Mouse (Mus musculus) kidney, adult 2 months (tissue): ENCODE measurements around the gene Cygb.

Experiments
- CTCF ChIP-seq: fragments of 200-500 bp; conservative IDR thresholded peaks from 2 replicates; pipeline ENCODE4 v1.5.1; 2011; ENCODE audit warnings: low read depth, mild to moderate bottlenecking, control low read depth, low read length, moderate library complexity, mixed read lengths; ENCODE audit not compliant: insufficient read depth, insufficient read length
- POLR2A ChIP-seq: fragments of 200-500 bp; IDR thresholded peaks from one replicate; pipeline ENCODE4 v1.6.1; 2011; ENCODE audit warnings: low read depth, low read length, control low read depth

DNA sequence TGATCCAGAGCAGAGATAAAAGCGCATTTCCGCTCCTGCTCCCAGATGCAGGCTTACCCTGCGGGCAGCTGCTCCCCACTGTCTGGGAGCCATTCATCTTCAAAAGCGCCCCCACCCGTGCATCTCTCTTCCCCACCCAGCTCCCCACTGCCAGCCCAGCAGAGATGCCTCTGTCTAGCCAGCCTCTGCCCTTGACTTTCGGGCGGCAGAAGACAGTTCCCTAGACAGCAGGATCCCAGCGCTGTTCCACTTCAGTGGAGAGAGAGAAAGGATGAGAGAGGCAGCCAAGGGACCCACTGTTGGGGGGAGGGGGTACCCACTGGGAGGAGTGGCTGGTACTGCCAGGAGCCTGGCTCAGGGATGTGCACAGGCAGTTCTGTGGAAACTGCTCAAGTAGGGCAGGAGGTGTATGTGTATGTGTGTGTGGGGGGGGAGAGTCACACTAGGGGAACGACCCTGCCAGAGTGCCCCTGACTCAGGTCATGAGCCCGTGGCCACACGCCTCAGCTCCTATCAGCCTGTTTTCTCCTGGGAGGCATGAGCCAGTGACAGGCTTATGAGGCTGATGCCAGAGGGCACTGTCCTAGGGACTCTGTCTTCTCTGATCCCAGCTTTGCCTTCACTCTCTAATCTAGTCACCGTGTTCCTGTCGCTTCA lies 7.3 kb upstream of the Cygb start:
- TF ChIP-seq CTCF (no peak), POLR2A (no peak)
